Mouse (Mus musculus) left cerebral cortex, postnatal 36 days (tissue): Measurements from ENCODE around the gene Chd8. TPM values are rescaled to one million over a fixed set of nuclear protein-coding genes. Genes with fewer than 3 reads are reported as not detected.
A peak's percentile ranks its signal among the peaks of the same experiment; 100 is the strongest.
"Not testable (repeated sequence)": the region's sequence is repeated elsewhere in the genome, so short reads cannot be mapped to it uniquely, and the experiment has no call there.

Source experiments
- DNase-seq, 2 experiments: peaks; one replicate each; pipeline ENCODE4 v3.0.0; 2021 to 2022; ENCODE audit warnings: low spot score in 2 of 2, mixed read lengths in 1 of 2
- intact Hi-C: fragments of 180-260 bp; cut with DNase I; formaldehyde crosslinking; loops from one replicate; pipeline ENCODE4 v1.15.1; 2025
- total RNA-seq, 2 experiments: library from RNA; stranded (reverse); gene quantifications; 2 replicates each; pipeline ENCODE4 v1.2.3; 2021

Gene Chd8
- 100 to 1,000 TPM in 1 of 2 experiments, 10 to 100 TPM in 1; 99.3 to 148 TPM for total RNA-seq

DNA sequence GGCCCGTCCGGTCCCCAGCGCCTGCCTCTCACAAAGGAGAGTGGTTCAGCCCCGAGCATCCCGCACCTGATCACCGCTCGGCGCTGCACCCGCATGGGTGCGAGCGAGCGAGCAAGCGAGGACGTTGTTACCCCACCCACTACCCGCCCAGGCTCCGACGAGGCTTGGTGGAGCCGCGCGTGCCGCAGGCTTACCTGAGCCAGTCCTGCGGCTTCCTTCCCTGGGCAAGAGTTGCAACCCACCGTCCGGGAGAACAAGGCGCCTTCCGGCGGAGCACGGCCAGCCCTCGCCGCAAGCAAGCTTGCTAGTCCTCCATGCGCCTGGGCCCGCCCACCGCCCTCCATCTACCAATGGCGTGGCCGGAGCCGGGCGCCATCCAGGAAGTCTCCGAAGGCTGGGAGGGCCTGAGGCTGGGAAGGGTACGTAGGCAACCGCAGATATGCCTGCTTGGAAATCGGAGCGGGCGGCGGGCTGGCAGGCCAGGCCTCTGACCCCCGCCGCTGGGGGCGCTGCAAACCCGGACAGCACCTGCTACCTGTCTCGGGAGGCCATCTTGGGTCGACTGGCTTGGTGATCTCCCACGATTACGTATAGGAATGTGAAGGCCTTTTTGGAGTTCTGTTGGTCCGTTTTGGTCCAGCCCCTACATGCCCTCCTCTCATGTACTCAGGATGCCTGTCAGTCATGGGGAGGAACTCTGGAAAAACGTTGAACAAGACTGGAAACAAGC is at the start of gene Chd8:
Gene Chd8 (minus strand): TSS at position 297 of the 730 bp plus-strand sequence.
- intact Hi-C loops, result loop anchor here (1.0 to 10.0 kb wide), 2 partner anchors 22 to 1163 kb away; partner anchors contain the start of genes Ang, Rab2b, Rnase4 and Tox4
- DNase-seq, result peak; percentile 97 to 99

DNA sequence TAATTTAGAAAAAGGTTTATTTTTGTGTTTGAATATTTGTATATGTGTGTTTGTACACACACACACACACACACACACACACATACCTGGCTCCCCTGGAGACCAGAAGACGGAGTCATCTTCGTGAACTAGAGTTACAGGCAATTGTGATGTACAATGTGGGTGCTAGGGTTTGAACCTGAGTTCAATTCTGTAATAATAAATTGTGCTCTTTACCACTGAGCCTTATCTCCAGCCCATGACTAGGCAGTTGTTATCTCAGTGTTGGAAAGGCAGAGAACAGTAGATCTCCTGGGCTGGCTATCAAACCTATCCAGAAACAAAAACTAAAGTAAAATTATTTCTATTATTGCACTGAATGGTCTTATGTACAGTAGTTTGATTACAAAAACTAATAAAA is 48.5 kb upstream of the Chd8 start:
- intact Hi-C loops, result no loop called here
- no peak for DNase-seq

- intact Hi-C loops, result loop anchor here (2.0 kb wide), 2 partner anchors 26 to 34 kb away; partner anchors contain the start of genes Rab2b and Tox4
- peak; percentile 90 to 93 for DNase-seq
Observed at GRCm38 (mm10) chr14:52304644-52305271, 47.2 kb upstream of the Chd8 start, which contains the start of gene Mettl3. Mettl3 (minus strand) TSS chr14:52305128.

DNA sequence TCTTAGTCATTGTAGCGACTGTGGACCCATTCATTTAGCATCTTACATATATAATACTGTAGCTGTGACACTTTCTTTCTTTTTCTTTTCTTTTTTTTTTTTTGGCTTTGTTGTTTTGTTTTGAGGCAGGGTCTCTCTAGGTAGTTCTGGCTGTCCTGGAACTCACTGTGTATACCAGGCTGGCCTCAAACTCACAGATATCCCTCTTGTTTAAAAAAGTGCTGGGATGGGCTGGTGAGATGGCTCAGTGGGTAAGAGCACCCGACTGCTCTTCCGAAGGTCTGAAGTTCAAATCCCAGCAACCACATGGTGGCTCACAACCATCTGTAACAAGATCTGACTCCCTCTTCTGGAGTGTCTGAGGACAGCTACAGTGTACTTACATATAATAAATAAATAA is 45.9 kb upstream of the Chd8 start:
- DNase-seq, intact Hi-C loops: not testable (repeated sequence)

- intact Hi-C loops, result loop anchor here (2.0 kb wide), 1 partner anchor 43 kb away; no protein-coding TSS in a partner anchor
- DNase-seq, result no peak
Observed at GRCm38 (mm10) chr14:52295558-52296264, 38.1 kb upstream of the Chd8 start.

- intact Hi-C loops, result no loop called here
- no peak for DNase-seq
Observed at GRCm38 (mm10) chr14:52284191-52284590, 26.6 kb upstream of the Chd8 start.

DNA sequence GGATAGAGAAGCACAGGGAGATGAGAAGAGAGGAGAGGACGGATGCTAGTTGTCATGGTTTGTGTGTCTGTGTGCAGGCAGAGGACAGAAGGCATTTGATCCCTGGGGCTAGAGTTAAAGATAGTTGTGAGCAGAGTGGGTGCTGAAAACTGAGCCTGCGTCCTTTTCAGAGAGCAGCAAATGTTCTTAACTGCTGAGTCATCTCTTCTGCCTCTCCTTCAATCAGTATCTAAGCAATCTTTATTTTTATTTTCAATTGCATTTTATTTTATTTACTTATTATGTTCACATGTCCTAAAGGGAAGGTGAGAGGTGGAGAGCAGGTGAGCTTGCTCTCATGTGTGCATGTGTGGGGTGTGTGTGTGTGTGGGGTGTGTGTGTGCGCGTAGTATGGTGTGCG is 26.0 kb upstream of the Chd8 start:
- intact Hi-C loops, result no loop called here
- DNase-seq, result no peak

- intact Hi-C loops, result loop anchor here (1.0 to 2.0 kb wide), 3 partner anchors 22 to 37 kb away; partner anchors contain the start of genes Chd8 and Mettl3
Observed at GRCm38 (mm10) chr14:52279747-52280120, 22.2 kb upstream of the Chd8 start.

GRCm38 (mm10) chr14:52278932-52279746 is 21.6 kb upstream of the Chd8 start, which contains the start of the genes Tox4 and Rab2b:
Tox4 (plus strand) TSS chr14:52279146.
Rab2b (minus strand) TSS chr14:52279545.
- intact Hi-C loops, result loop anchor here (1.0 to 2.0 kb wide), 3 partner anchors 22 to 37 kb away; partner anchors contain the start of genes Chd8 and Mettl3
- peak; percentile 99 to 100 for DNase-seq

More at GRCm38 (mm10) chr14:52279747-52280120, 22.2 kb upstream of the Chd8 start:
- no peak for DNase-seq

DNA sequence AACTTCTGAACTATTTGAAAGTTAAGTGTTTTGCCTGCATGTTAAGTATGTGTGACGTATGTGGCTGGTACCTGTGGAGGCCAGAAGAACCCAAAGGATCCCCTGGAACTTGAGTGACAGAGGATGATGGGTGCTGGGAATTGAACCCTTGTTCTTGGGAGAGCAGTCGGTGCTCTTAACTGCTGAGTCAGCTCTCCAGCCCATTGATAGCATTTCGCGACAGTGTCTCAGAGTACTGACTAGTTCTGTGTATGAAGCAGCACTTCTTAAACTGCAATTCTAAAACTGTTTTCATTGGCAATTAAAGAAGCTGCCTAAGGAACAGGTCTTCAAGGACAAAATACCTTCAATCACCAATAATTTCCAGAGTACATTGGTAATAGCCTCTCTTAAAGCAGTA is 19.6 kb upstream of the Chd8 start:
- no peak for DNase-seq
- intact Hi-C loops, result no loop called here

- no peak for DNase-seq
- intact Hi-C loops, result no loop called here
Observed at GRCm38 (mm10) chr14:52272781-52273180, 15.2 kb upstream of the Chd8 start.

- intact Hi-C loops, result loop anchor here (1.0 to 10.0 kb wide), 2 partner anchors 23 to 1162 kb away; partner anchors contain the start of genes Ang, Rab2b, Rnase4 and Tox4
- DNase-seq, result peak; percentile 17 to 25
Observed at GRCm38 (mm10) chr14:52256311-52257175, 1.0 kb downstream of the Chd8 start.

GRCm38 (mm10) chr14:52246129-52246528 is 11.5 kb downstream of the Chd8 start:
- no peak for DNase-seq
- intact Hi-C loops, result no loop called here

DNA sequence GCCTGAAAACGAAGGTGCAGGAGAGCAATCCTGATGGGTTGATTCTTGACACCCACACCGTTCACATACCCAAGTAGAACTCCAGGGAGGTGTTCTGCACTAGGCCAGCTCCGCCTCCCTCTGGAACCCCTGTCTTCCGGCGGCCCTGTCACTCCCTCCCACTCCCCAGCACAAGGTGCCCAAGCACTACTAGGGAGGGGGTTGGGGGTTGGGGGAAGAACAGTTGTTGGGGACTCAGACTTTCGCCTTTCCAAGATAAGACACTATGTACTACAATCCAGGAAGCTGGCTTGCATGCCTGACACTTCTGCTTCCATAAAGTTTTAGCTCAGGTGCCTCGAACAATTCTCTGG is 12.9 kb downstream of the Chd8 start:
- intact Hi-C loops, result no loop called here
- no peak for DNase-seq

DNA sequence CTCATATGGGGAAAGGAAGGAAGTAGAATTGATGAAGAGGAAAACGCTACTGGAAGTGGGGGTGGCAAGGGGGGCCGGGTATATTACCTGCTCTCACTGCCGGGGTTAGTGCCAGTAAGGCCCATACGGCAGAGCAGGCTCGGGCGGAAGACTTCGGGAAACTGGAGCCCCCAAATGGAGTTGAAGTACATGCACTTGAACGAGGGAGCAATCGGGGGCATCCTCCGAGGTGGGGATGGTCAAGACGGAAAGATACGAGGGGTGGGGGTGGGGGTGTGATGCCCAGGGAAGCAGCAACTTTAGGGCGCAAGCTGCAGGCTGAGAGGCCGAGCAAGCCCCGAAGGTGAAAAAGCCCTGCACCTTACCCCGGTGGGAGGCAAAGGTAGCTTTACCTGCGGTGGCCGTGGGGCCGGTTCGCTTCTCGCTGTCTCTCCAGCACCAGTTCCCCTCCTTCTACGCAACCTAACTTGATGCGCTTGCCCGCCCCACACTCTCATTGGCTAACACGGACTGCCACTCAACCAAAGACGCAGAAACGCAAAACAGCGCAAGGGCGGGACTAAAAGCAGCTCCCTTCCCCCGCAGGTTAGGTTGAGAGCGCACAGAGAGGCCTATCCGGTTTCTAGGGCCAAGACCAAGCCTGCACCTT is 13.4 kb downstream of the Chd8 start:
- peak; percentile 97 to 98 for DNase-seq
- intact Hi-C loops, result no loop called here

DNA sequence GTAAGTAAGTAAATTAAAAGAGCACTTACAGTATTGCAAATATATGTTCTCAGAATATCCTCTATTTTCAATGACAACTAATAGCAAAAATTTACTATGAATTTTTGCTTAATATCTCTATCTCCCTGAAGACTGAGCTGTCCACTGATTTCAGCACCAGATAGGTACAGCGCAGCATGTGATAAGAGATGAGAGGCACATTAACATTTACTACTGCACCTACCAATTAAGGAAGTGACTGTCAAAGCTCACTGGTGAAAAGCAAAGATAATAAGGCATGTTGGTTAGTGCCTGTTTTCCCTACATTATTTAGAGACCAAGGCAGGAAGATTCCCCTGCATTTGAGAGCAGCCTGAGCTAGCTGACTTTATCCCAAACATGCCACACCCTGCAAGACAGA is 21.4 kb downstream of the Chd8 start:
- no peak for DNase-seq
- intact Hi-C loops, result no loop called here

- intact Hi-C loops, result no loop called here
Observed at GRCm38 (mm10) chr14:52235165-52235564, 22.4 kb downstream of the Chd8 start.

DNA sequence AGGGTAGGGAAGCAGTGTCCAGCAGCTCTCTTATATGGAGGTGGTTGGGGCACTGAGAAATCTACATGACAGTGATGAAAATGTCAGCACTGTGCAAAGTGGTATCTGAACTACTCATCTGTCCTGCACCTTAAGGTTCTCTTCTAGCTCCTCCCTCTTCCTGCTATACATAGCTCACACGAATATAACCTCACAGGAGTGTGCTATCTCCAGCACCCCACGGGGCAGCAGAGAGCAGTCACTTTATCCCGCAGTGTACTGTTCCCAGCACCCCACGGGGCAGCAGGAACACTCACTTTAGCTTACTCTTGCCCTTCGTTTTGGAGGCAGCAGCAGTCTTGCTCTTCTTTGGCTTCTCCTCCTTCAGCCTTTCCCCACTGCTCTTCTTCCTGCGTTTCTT is 25.3 kb downstream of the Chd8 start:
- intact Hi-C loops, result no loop called here
- no peak for DNase-seq

More at GRCm38 (mm10) chr14:52235165-52235564, 22.4 kb downstream of the Chd8 start:
- no peak for DNase-seq
